Mouse (Mus musculus) urinary bladder, postnatal 25 days (tissue): ENCODE data around the gene Tubg1.
A peak's percentile ranks its signal among the peaks of the same experiment; 100 is the strongest.

Source experiments
- DNase-seq: peaks from one replicate; pipeline ENCODE4 v3.0.0; 2022; ENCODE audit warnings: low spot score

The Tubg1 gene

GRCm38 (mm10) chr11:101119761-101120544 lies at the start of gene Tubg1, which contains the start of gene Retreg3:
Gene Tubg1, plus strand, starts transcription at chr11:101119938.
Gene Retreg3, minus strand, starts transcription at chr11:101119893.
- peak; percentile 99 for DNase-seq

- no peak for DNase-seq
Measured at GRCm38 (mm10) chr11:101070189-101070527, 49.6 kb upstream of the Tubg1 start.

DNA sequence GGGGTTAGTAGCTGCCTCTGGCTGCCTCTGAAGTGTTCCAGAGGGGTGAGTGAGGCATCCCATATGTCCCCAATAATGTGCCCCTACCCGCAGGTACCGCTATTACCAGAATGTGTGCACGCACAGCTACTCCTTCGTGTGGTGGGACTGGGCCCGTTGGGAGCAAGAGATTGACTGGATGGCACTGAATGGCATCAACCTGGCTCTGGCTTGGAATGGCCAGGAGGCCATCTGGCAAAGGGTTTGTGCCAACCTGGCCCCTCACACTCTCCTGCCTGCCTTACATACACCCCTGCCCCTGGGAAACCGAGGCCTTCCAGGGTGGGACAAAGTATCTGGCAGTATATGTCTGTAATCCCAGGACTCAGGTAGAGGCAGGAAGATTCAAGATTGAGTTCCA lies 48.8 kb upstream of the Tubg1 start:
- no peak for DNase-seq

DNA sequence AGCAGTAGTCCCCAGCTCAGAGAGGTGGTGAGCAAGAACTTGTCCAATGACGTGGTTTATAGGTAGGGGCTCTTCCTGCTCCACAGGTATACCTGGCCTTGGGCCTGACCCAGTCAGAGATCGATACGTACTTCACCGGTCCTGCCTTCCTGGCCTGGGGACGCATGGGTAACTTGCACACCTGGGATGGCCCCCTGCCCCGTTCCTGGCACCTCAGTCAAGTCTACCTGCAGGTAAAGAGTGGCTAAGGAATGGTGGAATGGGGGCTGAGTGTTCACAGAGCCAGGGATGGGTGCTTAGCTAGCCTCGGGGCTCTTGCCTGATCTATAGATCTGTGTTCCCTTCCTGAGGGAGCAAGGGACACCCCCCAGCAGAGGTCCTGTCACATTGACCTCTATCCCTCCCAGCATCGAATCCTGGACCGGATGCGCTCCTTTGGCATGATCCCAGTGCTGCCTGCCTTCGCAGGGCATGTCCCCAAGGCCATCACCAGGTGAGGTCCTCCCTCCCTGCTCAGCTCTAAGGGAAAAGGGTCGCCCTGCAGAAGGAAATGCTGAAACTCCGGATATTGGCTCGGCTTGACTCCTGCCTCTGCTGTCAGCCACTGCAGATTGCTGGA lies 47.8 kb upstream of the Tubg1 start:
- no peak for DNase-seq

GRCm38 (mm10) chr11:101078121-101078520 lies 41.6 kb upstream of the Tubg1 start, which contains the start of gene Hsd17b1:
Gene Hsd17b1, plus strand, starts transcription at chr11:101078411.
- no peak for DNase-seq

- DNase-seq: no peak
Measured at GRCm38 (mm10) chr11:101079746-101080145, 40.0 kb upstream of the Tubg1 start.

DNA sequence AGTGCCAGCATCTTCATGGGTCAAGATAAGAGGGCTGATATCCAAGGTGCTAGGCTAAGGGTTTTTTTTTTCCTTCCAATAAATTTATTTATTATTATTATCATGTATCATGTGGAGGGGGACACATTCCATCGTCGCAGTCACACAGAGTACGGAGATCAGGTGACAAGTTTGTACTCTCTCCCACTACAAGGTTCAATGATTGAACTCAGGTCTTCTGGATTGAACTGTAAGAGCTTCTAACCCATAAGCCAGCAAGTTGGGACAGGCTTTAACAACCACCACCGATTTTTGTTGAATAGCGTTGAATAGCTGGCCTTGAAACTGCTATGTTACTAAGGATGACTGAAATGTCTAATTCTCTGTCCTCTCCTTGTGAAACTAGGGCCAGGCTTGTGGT lies 39.3 kb upstream of the Tubg1 start:
- DNase-seq: no peak

GRCm38 (mm10) chr11:101081659-101082058 lies 38.1 kb upstream of the Tubg1 start:
- no peak for DNase-seq

DNA sequence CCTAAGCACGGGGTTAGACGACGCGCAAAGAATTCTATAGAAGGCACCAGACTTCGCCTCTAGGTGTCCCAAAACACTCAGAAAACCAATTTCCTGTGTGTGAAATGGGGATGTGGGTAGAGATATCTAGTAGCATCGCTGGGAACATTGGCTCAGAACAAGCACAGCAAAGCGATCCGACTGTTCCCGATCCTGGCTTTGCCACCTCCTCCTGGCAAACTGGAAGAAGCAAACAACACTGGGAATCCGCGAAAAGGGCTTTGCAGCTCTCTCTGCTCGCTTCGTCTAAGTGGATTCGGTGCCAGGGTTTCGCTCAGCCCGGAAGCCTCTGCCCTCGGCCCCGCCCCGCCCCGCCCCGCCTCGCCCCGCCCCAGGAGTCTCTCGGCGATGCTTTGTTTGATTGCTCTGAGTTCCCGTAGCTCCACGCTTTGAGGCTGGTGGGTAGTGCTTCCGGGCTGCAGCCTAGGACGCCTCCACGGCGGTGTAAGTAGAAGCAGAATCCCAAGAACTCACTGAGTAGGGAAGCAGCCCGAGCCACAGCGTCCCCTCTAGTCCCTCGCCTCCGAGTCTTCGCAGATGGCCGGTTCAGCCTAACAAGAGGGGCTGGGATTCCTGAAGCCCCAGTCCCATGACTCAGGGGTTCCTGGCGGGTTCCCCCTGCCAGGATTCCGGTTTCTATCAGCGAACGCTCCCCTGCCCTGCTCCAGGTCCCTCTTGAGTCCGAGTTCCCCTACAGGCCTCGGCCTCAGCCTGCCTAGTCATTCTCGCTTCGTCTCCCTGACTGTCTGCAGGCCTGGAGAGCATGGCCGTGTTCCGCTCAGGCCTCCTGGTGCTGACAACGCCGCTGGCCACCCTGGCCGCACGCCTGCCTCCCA lies 37.3 kb upstream of the Tubg1 start, which contains the start of gene Coasy:
Coasy (plus strand) TSS at position 358 of the 875 bp plus-strand sequence.
- DNase-seq: peak; percentile 67

GRCm38 (mm10) chr11:101083083-101083697 lies 36.5 kb upstream of the Tubg1 start:
- DNase-seq: no peak

DNA sequence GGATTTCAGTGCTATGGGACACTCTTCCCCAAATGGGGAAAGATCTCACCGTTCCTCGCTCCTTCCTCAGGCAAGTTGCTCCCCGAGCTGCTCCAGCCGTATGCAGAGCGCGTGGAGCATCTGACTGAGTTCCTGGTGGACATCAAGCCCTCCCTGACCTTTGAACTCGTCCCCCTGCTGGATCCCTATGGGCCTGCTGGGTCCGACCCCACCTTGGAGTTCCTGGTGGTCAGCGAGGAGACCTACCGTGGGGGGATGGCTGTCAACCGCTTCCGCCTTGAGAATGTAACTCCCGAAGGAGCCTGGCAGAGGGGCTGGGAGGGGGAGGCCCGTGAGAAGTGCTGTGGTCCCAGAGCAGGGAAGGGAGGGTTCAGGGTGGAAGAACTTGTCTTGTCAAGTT lies 35.5 kb upstream of the Tubg1 start:
- no peak for DNase-seq

- DNase-seq: no peak
Measured at GRCm38 (mm10) chr11:101084811-101085210, 34.9 kb upstream of the Tubg1 start.

- no peak for DNase-seq
Measured at GRCm38 (mm10) chr11:101085617-101086322, 34.0 kb upstream of the Tubg1 start.

- no peak for DNase-seq
Measured at GRCm38 (mm10) chr11:101086323-101086674, 33.4 kb upstream of the Tubg1 start.

DNA sequence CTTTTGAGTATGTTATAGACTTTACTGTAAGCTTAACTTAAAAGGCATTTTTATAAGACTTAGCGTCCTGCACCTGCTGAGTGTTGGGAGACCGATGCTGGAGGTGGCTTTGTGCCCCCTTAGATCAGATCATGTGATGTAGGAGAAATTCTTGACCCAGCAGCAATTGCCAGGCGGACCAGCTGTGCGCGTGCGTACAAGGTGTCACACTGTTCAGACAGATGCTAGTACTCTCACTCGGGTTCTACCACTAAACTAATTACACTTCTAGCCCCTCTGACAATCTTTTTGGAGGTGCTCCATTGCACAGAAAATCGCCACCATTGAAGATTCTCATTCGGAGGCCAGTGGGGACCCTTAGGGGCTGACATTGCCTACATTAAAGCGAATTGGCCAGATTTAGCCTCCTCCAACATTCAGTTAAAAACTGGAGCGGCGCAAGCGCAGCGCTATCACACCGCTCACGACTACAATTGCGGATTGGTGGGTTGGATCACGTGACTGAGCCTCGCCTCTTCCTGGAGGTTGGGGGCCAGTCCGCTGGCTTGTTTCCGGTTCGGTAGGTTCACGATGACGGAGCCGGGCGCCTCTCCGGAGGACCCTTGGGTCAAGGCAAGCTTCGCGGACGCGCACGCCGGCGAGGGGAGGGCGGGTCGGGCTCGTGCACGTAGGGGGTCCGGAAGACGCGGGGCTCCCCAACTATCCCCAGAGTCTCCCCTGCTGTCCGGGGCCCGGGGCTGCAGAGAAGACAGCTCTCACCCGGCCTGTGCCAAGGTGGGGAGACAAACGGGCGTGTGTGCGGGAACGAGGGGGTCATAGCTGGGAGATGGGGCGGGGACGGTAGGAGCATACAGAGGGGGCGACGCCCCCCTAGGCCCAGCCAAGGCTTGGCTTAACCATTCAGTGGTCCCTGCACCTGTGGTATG lies 32.7 kb upstream of the Tubg1 start, which contains the start of gene Mlx:
Mlx (plus strand) TSS at position 522 of the 926 bp plus-strand sequence.
- peak; percentile 80 for DNase-seq

GRCm38 (mm10) chr11:101087682-101088055 lies 32.1 kb upstream of the Tubg1 start:
- DNase-seq: no peak

DNA sequence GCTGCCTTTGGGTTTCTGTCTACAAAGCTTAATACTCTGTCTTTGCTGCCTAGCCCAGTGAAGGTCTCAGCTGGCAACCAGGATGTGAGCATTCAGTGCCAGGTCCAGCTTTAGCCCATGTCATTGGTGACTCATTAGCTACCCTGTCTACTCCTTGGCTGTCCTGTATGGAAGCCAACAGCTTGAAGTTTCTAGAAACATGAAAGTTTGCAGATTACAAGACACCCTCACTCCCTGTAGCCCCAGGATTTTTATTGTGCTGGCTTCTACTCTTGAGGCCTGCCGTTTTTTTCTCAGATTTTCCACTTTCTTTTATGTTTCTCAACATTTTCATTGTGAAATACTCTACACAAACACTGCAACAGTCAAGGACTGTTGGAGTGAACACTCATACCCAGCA lies 29.8 kb upstream of the Tubg1 start:
- no peak for DNase-seq

- DNase-seq: no peak
Measured at GRCm38 (mm10) chr11:101094930-101095313, 24.8 kb upstream of the Tubg1 start.

- peak; percentile 92 for DNase-seq
Measured at GRCm38 (mm10) chr11:101095314-101096024, 24.3 kb upstream of the Tubg1 start, which contains the start of gene Psmc3ip. Gene Psmc3ip, minus strand, starts transcription at chr11:101095436.

DNA sequence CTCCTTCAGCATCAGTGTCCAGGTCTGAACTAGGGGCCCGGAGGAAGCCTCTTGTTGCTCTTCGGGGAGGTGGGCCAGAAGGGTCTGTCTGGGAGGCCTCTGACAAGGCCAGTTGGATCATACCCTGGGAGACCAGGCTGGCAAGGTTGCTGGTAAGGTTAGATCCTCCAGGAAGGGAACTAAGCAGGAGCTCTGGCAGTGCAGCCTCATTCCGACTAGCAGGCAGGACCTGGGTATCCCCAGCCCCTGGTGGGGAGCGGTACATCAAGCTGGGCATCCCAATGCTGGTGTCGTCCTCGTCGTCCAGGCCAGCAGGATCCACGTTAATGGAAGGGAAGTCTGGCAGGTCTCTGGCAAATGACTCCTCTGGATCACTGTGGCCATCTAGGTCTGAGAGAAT lies 21.5 kb upstream of the Tubg1 start:
- DNase-seq: no peak
